Mouse (Mus musculus) MEL (cell line): ENCODE data around the gene Ripor2. TPM values are rescaled to one million over a fixed set of nuclear protein-coding genes. Genes with fewer than 3 reads are reported as not detected.

Experiments used
- DNase-seq: peaks from one replicate; pipeline ENCODE4 v3.0.0; 2011; ENCODE audit warnings: low read depth, low spot score
- H3K27ac ChIP-seq: 2 replicates; pipeline ENCODE4 v1.5.1; 2012; ENCODE audit warnings: low read depth, mild to moderate bottlenecking, control low read depth, low read length, moderate library complexity; ENCODE audit not compliant: control insufficient read depth
- H3K27me3 ChIP-seq, 2 experiments: fragments of 150-350 bp in 1 of 2; sonication (generic) in 1 of 2; 2 replicates each; pipeline ENCODE4 v1.6.1; 2012; ENCODE audit warnings: low read length in 2 of 2, mild to moderate bottlenecking in 2 of 2, improper control_type of control experiment in 1 of 2, moderate library complexity in 1 of 2; ENCODE audit not compliant: insufficient read depth in 2 of 2, control insufficient read depth in 1 of 2
- H3K36me3 ChIP-seq, 2 experiments: 2 replicates each; pipeline ENCODE4 v1.6.1; 2012 to 2014; ENCODE audit warnings: low read length in 2 of 2, improper control_type of control experiment in 1 of 2, inconsistent platforms in 1 of 2, mild to moderate bottlenecking in 1 of 2; ENCODE audit not compliant: insufficient read depth in 2 of 2, control insufficient read depth in 1 of 2
- H3K4me1 ChIP-seq, 2 experiments: fragments of 150-350 bp in 1 of 2; sonication (generic) in 1 of 2; 2 replicates each; pipeline ENCODE4 v1.6.1; 2012; ENCODE audit warnings: low read length in 2 of 2, improper control_type of control experiment in 1 of 2, mild to moderate bottlenecking in 1 of 2; ENCODE audit not compliant: insufficient read depth in 2 of 2, control insufficient read depth in 1 of 2
- H3K4me3 ChIP-seq, 2 experiments: fragments of 150-350 bp in 1 of 2; sonication (generic) in 1 of 2; 2 replicates each; pipeline ENCODE4 v1.5.1; 2012; ENCODE audit warnings: low read depth in 2 of 2, low read length in 2 of 2, mild to moderate bottlenecking in 2 of 2, moderate library complexity in 2 of 2, control low read depth in 1 of 2, improper control_type of control experiment in 1 of 2; ENCODE audit not compliant: control insufficient read depth in 1 of 2, insufficient read depth in 1 of 2
- H3K79me2 ChIP-seq: 2 replicates; pipeline ENCODE4 v1.6.1; 2012; ENCODE audit warnings: mild to moderate bottlenecking, low read length, moderate library complexity; ENCODE audit not compliant: control insufficient read depth, poor library complexity, insufficient read depth
- H3K9ac ChIP-seq: 2 replicates; pipeline ENCODE4 v1.6.1; 2012; ENCODE audit warnings: low read depth, mild to moderate bottlenecking, control low read depth, low read length, moderate library complexity; ENCODE audit not compliant: control insufficient read depth, poor library complexity, severe bottlenecking
- H3K9me3 ChIP-seq: fragments of 150-350 bp; sonication (generic); replicated peaks from 2 replicates; pipeline ENCODE4 v1.6.1; 2012; ENCODE audit warnings: mild to moderate bottlenecking, low read length, improper control_type of control experiment, moderate library complexity; ENCODE audit not compliant: insufficient read depth
- BHLHE40 ChIP-seq: IDR thresholded peaks from 2 replicates; pipeline ENCODE4 v1.6.1; 2012; ENCODE audit warnings: low read depth, mild to moderate bottlenecking, inconsistent platforms, low read length, improper control_type of control experiment, borderline replicate concordance
- CTCF ChIP-seq, 3 experiments: IDR thresholded peaks in 2 of 3; conservative IDR thresholded peaks in 1 of 3; 2 replicates each; pipeline ENCODE4 v1.5.1; 2011 to 2012; ENCODE audit warnings: low read length in 3 of 3, low read depth in 2 of 3, mild to moderate bottlenecking in 2 of 3, improper control_type of control experiment in 1 of 3, inconsistent platforms in 1 of 3, mixed read lengths in 1 of 3, moderate library complexity in 1 of 3; ENCODE audit not compliant: control insufficient read depth in 1 of 3, insufficient read depth in 1 of 3, poor library complexity in 1 of 3, severe bottlenecking in 1 of 3
- E2F4 ChIP-seq: IDR thresholded peaks from 2 replicates; pipeline ENCODE4 v1.6.1; 2011; ENCODE audit warnings: low read depth, low read length, improper control_type of control experiment, borderline replicate concordance
- ELF1 ChIP-seq: IDR thresholded peaks from 2 replicates; pipeline ENCODE4 v1.6.1; 2014; ENCODE audit warnings: low read depth, mild to moderate bottlenecking, inconsistent platforms, low read length, improper control_type of control experiment, moderate library complexity
- EP300 ChIP-seq, 2 experiments: IDR thresholded peaks; 2 replicates each; pipeline ENCODE4 v1.6.1; 2011; ENCODE audit warnings: improper control_type of control experiment in 2 of 2, low read length in 2 of 2, low read depth in 1 of 2, mild to moderate bottlenecking in 1 of 2
- ETS1 ChIP-seq: IDR thresholded peaks from 2 replicates; pipeline ENCODE4 v1.6.1; 2012; ENCODE audit warnings: low read depth, mild to moderate bottlenecking, inconsistent platforms, low read length, improper control_type of control experiment, moderate library complexity
- GABPA ChIP-seq: IDR thresholded peaks from 2 replicates; pipeline ENCODE4 v1.6.1; 2012; ENCODE audit warnings: low read depth, mild to moderate bottlenecking, inconsistent platforms, low read length, improper control_type of control experiment, moderate library complexity
- GATA1 ChIP-seq: IDR thresholded peaks from 2 replicates; pipeline ENCODE4 v1.6.1; 2011; ENCODE audit warnings: low read depth, low read length, improper control_type of control experiment
- HCFC1 ChIP-seq: IDR thresholded peaks from 2 replicates; pipeline ENCODE4 v1.6.1; 2012; ENCODE audit warnings: low read depth, mild to moderate bottlenecking, inconsistent platforms, low read length, improper control_type of control experiment, moderate library complexity
- MAFK ChIP-seq: IDR thresholded peaks from 2 replicates; pipeline ENCODE4 v1.6.1; 2011; ENCODE audit warnings: low read depth, mild to moderate bottlenecking, low read length, improper control_type of control experiment, borderline replicate concordance
- MAX ChIP-seq: IDR thresholded peaks from 2 replicates; pipeline ENCODE4 v1.6.1; 2011; ENCODE audit warnings: low read length, improper control_type of control experiment
- MAZ ChIP-seq: IDR thresholded peaks from 2 replicates; pipeline ENCODE4 v1.6.1; 2012; ENCODE audit warnings: low read depth, mild to moderate bottlenecking, inconsistent platforms, low read length, improper control_type of control experiment
- MXI1 ChIP-seq: IDR thresholded peaks from 2 replicates; pipeline ENCODE4 v1.6.1; 2011; ENCODE audit warnings: mild to moderate bottlenecking, low read depth, low read length, improper control_type of control experiment
- NRF1 ChIP-seq: IDR thresholded peaks from 2 replicates; pipeline ENCODE4 v1.6.1; 2014; ENCODE audit warnings: low read depth, mild to moderate bottlenecking, inconsistent platforms, low read length, improper control_type of control experiment, moderate library complexity; ENCODE audit not compliant: poor library complexity, insufficient read depth, severe bottlenecking
- POLR2AphosphoS5 ChIP-seq: IDR thresholded peaks from 2 replicates; pipeline ENCODE4 v1.6.1; 2012; ENCODE audit warnings: low read depth, borderline replicate concordance, mild to moderate bottlenecking, inconsistent platforms, low read length, moderate library complexity, mixed read lengths
- RAD21 ChIP-seq: IDR thresholded peaks from 2 replicates; pipeline ENCODE4 v1.6.1; 2011; ENCODE audit warnings: mild to moderate bottlenecking, low read depth, low read length, improper control_type of control experiment
- TAL1 ChIP-seq: IDR thresholded peaks from 2 replicates; pipeline ENCODE4 v1.6.1; 2012; ENCODE audit warnings: mild to moderate bottlenecking, inconsistent platforms, low read length, moderate library complexity, mixed read lengths
- ZKSCAN1 ChIP-seq: IDR thresholded peaks from 2 replicates; pipeline ENCODE4 v1.6.1; 2012; ENCODE audit warnings: low read depth, mild to moderate bottlenecking, inconsistent platforms, low read length, improper control_type of control experiment, moderate library complexity
- ZMIZ1 ChIP-seq: IDR thresholded peaks from 2 replicates; pipeline ENCODE4 v1.6.1; 2012; ENCODE audit warnings: low read depth, mild to moderate bottlenecking, inconsistent platforms, low read length, improper control_type of control experiment, moderate library complexity
- ZNF384 ChIP-seq: IDR thresholded peaks from 2 replicates; pipeline ENCODE4 v1.6.1; 2012; ENCODE audit warnings: low read depth, mild to moderate bottlenecking, inconsistent platforms, low read length, improper control_type of control experiment
- polyA plus RNA-seq, 2 experiments: library from polyadenylated mRNA; stranded (reverse) in 1 of 2; unstranded in 1 of 2; fragments of >175 nt in 1 of 2; fragments of >200 nt in 1 of 2; gene quantifications; 2 replicates each; pipeline versions ENCODE4 v1.2.1 to v1.2.4; 2012; ENCODE audit warnings: low replicate concordance in 2 of 2, low read depth in 1 of 2; ENCODE audit not compliant: insufficient read length in 2 of 2, insufficient read depth in 1 of 2, missing spikeins in 1 of 2
- total RNA-seq: library from RNA; depleted of rRNA; stranded (reverse); fragments of 300-350 nt; gene quantifications from 2 replicates; pipeline ENCODE4 v1.2.3, GENCODE M21; 2012

Gene Ripor2
- total and polyA plus RNA-seq, 3 experiments, result 13.5 to 18.5 TPM; not detected in 1

DNA sequence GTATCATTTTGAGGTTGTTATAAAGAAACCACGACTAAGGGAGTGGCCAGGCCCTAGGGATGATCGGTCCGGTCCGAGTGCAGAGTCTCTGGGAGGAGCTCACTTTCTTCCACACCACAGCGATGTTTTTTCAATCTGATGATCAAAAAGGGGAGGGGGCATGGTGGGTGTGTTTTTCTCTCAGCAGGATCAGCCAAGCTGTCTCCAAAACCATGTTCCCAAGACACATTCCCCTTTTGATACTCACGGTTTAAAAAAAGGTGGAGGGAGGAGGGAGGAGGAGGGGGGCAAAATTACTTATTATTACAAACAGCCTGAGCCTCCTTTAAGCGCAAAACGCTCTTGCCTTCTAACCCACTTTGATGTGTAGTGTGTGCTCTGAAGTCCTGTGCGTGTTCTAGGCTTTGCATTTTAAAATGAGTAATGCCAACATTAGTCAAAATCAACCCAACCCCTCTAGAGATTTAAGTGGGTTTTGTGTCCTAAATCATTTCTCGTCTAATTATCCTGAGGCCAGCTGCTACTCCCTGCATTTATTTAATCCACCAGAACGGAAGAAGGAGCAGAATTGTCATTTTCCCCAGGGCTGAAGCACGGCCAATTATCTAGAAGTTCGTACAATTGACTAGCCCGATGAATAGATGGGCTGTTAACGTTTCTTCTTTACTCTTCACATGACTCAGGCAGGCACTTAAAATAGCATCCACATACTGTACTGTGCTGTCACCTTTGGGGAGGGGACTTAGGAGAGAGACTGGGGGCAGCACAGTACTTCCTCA, 74.9 kb downstream of the Ripor2 start (continued):
- no peak for TF ChIP-seq GABPA
- TF ChIP-seq HCFC1, result no peak
- TF ChIP-seq, all 39 proteins: peak for 0

- H3K9ac ChIP-seq, result no peak overlapping the region
- no peak for DNase-seq
- TF ChIP-seq CTCF (IDR thresholded peaks at IDR 0.05 in 2 of 3, conservative IDR thresholded peaks at IDR 0.05 in 1 of 3; ENCODE audit: control insufficient read depth in 1 of 3, insufficient read depth in 1 of 3, low read depth in 2 of 3, low read length in 3 of 3, poor library complexity in 1 of 3, severe bottlenecking in 1 of 3) (no peak), GATA1 (no peak), TAL1 (no peak), RAD21 (no peak), ETS1 (no peak), E2F4 (no peak), ZMIZ1 (no peak), MAFK (no peak), ZKSCAN1 (no peak), BHLHE40 (no peak)
- TF ChIP-seq, all 39 proteins: peak for 0
- no peak overlapping the region for H3K27ac ChIP-seq
- H3K27me3 ChIP-seq, result no peaks in the 10 kb centered on the region
- H3K4me3 ChIP-seq, result no peak overlapping the region
- H3K79me2 ChIP-seq, result no peaks in the 10 kb centered on the region
- H3K9me3 ChIP-seq, result no peaks in the 10 kb centered on the region
- H3K36me3 ChIP-seq, result peaks cover 0 to 2% of the 10 kb centered on the region in 2 experiments; a peak in 1 of 4 replicates
- H3K4me1 ChIP-seq, result no peaks in the 10 kb centered on the region
Measured at GRCm38 (mm10) chr13:24666763-24667162, 84.8 kb downstream of the Ripor2 start.

GRCm38 (mm10) chr13:24668556-24668955, 86.6 kb downstream of the Ripor2 start:
- Histone ChIP-seq H3K4me1 (no peaks in the 10 kb centered on the region), H3K36me3 (peaks cover 0 to 5% of the 10 kb centered on the region in 2 experiments; a peak in 2 of 4 replicates), H3K27me3 (no peaks in the 10 kb centered on the region), H3K79me2 (no peaks in the 10 kb centered on the region), H3K9me3 (no peaks in the 10 kb centered on the region), H3K27ac (no peak overlapping the region), H3K4me3 (no peak overlapping the region), H3K9ac (no peak overlapping the region)
- DNase-seq, result no peak
- TF ChIP-seq ZNF384 (no peak), ELF1 (no peak), MXI1 (no peak), NRF1 (no peak), MAX (no peak), EP300 (IDR thresholded peaks at IDR 0.05; ENCODE audit: low read depth in 1 of 2, low read length in 2 of 2) (no peak), POLR2AphosphoS5 (no peak), MAZ (no peak)
